Mouse (Mus musculus): Measurements from ENCODE around the gene AI597479.

The AI597479 gene

DNA sequence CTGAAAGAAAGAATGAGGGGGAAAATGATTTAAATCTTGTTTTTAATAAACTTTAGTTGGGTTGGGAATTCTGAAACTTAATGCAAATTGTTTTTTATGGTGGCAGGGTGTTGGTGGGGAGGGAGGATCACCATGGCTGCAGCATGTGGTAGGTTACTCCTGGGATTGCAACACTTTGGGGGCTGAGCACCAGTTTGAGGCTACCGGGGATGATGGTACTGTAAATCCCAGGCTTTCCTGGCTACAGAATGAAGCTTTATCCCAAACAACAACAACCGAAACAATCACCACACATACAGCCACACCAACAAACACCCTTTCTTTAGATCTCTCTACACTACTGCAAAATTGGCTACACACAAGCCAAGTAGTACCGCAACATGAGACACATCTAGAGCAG is 63.9 kb downstream of the AI597479 start:
- no peak for DNase-seq (ENCODE audit: low read depth, low spot score)

GRCm38 (mm10) chr1:43163084-43163466 is 64.6 kb downstream of the AI597479 start:
- no peak for DNase-seq (ENCODE audit: low read depth, low spot score)

DNA sequence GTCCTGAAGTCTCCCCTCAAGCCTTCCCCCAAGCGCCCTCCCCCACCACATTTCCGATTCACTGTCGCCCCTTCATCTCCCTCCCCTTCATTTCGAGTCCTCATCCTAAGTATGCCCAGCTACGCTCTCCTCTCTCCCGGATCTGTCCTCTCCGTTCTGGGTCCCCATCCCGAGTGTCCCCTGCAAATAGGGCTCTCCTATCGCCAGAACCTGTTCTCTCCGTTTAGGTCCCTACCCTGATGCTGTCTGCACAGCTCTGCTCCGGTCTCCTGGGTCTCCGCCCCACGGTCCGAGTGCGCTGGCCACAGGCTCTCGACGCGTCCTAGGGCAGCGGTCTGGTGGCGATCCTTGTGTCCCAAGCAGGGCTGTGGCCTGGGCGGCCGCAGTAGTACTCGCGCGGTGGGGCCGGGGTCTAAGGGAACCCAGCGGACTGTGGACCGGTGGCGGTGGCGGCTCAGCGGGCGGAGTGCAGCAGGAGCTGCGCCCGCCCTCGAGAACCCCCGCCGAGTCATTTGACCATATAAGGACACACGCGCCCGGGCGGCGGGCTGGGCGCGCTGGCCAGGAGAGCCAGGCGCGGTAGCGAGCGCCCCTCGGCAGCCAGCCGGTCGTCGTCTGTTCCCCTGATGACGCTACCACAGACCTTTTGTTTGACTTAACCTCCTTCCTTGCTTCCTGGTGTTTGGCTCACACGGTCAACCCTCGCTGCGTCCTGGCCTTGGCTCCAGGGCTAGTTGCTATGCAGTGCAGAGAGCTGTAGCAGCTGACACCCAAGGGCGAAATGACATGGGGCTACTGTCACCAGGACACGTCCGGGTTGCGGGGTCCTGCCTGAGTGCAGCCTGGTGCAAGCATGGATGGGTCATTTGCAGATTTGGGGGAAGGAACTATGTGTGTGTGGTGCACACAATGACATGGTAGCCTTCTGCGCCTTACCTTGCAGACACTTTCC is 65.2 kb downstream of the AI597479 start:
- DNase-seq (ENCODE audit: low read depth, low spot score), result no peak

DNA sequence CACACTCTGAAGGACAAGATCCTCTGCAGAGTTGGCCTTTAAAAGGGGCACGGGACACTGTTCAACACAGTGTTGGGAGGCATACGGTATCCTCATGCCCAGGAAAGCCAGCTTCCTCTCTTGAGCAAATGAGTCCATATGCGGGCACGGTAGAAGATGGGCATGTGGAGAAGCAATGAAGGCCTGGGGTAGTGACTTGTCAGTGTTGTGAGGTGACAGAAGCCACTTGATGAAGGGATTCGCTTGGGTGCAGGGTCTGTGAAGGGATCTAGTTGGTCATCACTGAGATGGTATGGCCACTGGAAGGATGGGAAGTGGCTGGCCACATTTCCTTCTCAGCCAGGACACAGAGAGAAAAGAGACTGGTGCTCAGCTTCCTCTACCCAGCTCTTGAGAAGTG is 66.1 kb downstream of the AI597479 start:
- no peak for DNase-seq (ENCODE audit: low read depth, low spot score)
